Mouse (Mus musculus) olfactory bulb, adult 2 months (tissue): ENCODE data around the gene Stxbp2.

ENCODE experiments used
- CTCF ChIP-seq: fragments of 200-500 bp; IDR thresholded peaks from 2 replicates; pipeline ENCODE4 v1.5.1; 2012; ENCODE audit warnings: low read depth, mild to moderate bottlenecking, low read length, moderate library complexity; ENCODE audit not compliant: insufficient read depth
- POLR2A ChIP-seq: fragments of 200-500 bp; IDR thresholded peaks from 2 replicates; pipeline ENCODE4 v1.6.1; 2012; ENCODE audit warnings: mild to moderate bottlenecking, low read depth, low read length, moderate library complexity; ENCODE audit not compliant: insufficient read depth

- no peak for TF ChIP-seq POLR2A
- TF ChIP-seq CTCF, result no peak
These were observed 32.7 kb upstream of the Stxbp2 start for GRCm38 (mm10) chr8:3598054-3598453.
